Mouse (Mus musculus) gastrocnemius, postnatal 25 days (tissue): ENCODE data around the gene Dmrt1. TPM values are rescaled to one million over a fixed set of nuclear protein-coding genes. Genes with fewer than 3 reads are reported as not detected.

Source experiments
- DNase-seq: peaks from one replicate; pipeline ENCODE4 v3.0.0; 2022
- total RNA-seq, 2 experiments: library from RNA; stranded (reverse); gene quantifications; 1 replicate in 1 of 2; 2 replicates in 1 of 2; pipeline ENCODE4 v1.2.3; 2021

Dmrt1 gene
- total RNA-seq, 2 experiments from 2014 or later: not detected

DNA sequence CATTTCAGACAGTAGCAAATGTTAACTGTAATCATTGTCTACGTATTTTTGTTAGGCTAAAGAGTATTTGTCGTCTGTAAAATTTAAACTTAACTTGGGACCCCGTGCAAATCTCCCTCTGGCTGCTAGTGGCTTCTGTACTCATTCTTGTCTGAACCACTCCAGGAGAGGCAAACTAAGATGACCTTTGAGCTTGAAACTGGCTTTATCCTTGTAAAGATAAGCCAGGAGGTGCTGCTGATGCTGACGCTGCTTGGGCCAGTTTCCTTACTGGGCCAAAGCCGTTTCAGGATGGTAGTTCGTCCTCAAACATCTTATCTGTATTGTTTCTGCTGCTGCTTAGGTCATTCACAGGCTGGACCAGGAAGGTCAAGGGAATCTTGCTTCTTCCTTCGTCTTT is 64.4 kb downstream of the Dmrt1 start:
- DNase-seq: no peak

DNA sequence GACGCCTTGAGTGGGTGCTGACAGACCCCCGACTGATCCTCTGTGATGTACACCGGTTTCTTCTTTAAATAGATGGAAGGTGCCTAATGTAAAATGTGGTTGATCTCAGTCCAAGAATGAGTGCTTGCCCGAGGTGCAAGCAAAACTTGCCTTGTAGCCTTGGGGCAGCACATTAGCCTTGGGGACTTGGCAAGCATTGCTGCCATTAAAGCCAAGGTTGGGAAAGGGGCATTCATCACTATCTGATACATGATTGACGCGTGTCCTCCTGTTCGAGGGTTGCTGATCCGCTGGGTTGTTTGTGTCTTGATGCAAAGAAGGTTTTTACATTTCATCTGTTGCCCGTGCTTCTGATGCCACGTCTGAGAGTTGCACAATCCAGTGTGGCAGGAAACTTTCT is 69.0 kb downstream of the Dmrt1 start:
- no peak for DNase-seq

DNA sequence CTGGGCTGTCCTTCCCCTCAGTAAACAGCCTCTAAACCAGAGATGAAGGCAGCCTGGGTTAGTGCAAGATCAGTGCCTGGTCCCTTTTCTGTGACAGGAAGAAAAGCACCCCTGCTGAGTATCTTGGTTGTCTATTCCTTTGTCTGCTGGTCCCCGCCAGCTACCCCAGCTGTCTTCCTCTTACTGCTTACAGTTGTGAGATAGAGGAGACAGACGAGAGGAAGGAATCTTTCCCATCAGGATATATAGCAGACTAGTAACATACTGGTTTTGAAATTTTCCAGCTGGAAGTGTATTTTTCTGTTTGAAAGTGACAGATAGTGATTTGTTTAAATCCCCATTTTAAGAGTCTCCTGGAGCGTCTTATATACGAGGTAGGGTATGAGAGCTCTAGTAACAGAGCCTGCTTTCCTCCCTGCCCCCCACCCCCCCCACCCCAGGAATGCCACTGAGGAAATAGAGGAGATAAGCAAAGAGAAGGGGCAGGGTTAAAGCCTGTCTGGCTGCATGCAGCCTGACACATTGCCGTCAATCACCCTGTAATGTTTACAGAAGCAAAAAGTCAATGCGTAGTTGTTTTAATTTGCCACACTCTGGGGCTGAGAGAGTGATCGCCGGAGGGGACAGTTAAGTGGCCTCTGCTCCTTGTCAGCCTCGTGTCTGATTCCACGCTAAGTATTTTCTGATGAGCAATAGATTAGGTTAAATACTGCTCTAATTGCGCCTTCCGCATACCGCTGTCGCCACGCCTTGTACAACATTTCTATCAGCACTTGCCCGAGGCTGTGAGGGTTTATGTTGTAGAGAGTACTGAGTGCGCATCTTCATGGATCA is 69.8 kb downstream of the Dmrt1 start:
- DNase-seq: no peak

DNA sequence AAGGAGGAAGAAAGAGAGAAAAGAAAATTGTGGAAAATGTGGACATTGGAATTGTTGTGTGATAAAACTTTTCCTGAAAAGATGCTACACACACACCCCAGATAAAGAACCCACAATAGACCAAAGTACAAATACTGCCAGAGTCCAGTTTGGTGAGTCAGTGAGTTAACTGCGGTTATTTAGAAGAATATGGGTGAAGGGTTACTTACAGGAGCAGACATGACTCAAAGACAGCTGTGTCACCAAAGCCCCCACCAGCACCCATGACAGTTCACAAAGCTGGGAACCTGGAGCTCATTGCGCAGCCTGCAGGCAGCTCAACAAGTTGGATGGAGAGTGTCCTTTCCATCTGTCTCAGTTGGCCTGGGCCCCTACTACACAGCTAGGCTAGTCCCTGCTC is 72.9 kb downstream of the Dmrt1 start:
- DNase-seq: no peak

DNA sequence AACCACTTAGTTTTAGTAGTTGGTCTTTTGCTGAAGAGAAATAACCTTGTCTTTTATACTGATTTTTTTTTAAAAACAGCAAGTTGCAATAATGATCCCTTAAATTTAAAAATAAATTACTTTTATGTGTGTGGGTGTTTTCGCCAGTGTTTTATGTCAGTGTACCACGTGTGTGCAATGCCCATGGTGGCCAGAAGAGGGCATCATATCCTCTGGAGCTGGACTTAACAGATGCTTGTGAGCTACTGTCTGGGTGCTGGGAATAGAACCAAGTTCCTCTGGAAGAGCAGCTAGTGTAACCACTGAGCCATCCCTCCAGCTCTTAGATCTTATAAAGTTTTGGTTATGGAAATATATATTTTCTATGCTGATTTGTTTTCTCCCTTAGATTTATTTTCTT is 74.0 kb downstream of the Dmrt1 start:
- DNase-seq: no peak

DNA sequence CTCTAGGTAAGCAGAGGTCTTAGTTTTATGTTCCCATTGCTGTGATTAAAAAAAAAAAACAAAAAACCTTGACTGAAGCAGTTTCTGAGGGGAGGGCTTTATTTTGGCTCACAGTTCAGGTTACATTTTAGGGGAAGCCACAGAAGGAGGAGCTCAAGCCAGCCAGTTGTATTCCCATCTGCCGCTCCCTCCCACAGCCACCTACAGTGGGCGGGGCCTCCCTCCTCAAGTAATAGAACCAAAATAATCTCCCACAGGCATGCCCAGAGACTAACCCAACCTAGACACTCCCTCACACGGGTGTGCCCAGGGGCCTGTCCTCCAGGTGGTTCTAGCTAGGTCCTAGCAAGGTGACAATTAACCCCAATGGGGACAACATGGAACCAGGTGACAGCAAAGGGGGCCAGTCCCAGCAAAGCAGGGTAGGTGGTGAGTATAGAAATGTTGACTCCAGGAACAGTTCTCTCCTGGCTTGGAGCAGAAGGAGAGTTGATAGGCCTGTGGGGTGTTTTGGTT is 92.4 kb downstream of the Dmrt1 start:
- DNase-seq: no peak

DNA sequence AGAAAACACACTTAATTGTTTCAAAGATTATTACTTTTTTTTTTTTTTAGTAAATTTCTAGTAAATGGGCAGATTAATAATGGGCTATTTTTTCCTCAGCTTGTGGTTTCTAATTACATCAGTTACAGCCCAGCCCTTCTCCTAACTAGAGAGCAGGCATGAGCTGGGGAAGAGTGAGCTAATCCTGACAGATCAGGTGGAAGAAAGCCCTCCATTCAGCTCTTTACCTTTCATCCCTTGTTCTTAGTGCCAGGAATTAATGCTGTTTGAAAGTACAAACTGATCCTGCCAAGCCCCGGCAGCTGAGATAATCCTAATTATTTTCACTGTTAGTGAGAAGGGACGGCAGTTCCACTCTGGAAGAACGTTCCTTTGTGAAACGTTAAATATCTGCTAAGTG is 93.2 kb downstream of the Dmrt1 start:
- no peak for DNase-seq

DNA sequence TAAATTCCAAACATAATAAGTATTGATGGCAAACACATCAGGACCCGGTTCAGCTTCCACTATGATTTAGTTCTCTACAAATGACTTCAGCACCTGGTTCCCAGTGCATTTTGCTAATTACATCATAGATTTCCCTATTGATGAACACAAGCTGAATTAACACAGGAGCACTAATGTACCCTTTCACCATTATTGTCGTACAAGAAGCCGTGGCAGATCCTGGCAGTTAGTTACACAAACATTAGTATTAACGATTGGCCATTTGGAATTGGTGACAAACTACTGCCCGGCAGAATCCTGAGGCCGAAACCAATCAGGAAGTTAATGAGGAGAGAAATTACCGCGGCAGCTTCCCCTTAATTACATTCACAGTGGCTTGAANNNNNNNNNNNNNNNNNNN is 96.5 kb downstream of the Dmrt1 start:
- DNase-seq: no peak

DNA sequence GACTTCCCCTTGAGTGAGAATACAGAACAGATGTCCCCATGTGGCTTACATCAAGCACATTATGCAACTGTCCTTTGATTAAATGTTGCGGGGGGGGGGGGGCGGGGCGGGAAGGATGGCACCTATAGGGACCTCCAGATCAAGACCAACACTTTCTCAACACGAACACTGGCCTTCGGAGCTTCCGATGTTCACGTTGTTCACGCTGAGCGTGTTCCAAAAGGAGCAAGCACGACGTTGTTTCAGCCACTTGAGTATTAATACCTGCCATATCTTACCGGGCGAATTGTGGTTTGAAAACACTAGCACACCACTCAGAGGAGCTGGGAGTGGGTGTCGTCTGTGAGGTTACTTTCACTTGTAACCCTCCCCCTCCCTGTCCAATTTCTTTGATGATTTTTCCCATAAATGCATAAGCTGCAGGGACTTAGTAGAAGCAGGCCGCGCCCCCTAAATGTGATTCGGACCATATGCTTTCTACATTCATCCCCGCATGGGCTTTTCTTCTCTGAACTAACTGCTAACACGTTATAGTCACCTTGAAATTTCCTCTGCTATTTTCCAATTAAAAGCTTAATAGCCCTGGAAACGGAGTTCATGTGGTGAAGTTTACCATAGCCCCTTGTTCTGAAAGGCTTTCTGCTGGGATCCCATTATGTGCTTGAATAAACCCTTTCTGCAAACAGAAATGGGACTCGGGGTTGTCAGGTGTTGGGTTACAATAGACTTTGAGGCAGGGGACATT is 102.2 kb downstream of the Dmrt1 start:
- no peak for DNase-seq

DNA sequence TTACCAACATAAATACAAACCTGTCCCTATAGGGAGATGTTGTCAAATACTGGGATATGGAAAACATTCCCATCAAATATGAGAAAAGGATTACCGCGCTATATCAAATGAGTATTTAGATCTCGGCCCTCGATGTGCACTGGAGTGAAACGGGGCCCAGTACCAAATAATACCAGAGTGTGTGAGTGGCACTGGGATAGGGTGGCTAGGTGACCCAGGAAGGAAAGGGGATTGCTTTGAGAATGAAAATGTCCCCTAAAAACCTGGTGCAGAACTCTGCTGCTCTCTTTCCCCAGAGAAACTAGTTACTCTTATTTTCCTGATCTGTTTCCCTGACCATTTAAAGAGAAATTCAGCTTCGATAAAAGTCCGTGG is 102.8 kb downstream of the Dmrt1 start:
- no peak for DNase-seq

DNA sequence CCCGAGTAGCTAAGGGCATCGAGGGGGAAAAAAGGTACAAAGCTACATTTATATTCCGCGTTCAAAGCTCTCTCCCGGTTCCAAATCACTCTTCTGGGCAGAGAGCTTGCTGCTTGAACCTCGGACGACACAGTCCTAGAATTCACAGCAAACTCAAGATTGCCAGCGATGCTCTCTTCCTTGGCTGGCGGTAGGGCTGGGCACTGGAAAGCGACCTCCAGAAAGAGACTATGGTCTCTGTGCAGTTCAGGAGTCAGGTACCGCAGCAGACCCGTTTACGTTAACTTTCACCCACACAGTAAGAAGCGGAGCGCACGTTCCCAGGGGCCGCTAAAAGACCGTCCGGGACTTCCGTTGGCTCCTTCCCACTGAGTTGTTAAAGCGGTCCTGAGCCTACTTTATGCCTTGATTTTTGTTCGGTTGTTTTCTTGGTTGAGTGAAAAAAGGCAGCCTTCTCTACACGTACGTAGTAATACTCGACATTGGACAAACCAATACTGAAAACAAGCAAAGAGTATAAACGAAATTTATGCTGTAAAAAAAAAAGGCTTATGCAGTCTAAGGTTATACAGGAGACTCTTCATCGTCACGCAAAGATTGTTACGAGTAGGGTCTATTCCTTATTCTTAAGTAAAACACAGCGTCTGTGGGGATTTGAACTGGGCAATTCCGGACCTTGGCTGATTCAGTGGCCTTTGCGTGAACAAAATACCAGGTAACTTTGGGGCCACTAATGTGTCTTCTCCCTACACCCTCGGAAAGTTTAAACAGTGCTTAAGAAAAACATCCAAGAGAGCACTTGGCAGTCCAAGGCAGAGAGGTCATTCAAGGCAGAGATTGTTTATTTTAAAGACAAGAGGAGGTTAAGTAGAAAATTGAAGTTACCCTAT is 103.8 kb downstream of the Dmrt1 start:
- DNase-seq: no peak

DNA sequence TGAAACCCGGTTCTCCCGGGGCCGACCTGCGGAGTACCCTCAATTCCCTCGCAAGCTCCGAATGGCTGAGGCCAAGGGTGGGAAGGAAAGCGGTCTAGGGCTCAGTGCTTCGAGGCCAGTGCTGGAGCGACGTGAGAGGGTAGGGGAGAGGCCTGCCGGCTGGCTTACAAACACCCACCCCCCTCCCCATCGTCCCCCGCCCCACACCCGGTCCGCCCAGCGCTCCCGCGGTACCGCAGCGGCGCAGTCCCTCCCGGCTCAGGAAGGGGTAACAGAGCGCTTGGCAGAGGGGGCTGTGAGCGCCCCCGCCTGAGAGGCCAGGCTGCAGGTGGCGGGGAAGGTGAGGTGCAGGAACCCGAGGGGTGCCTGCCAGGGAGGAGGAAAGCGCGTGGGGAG is 104.6 kb downstream of the Dmrt1 start, which contains the start of gene Dmrt3:
TSS of gene Dmrt3 (plus strand) at position 287 of the 396 bp plus-strand sequence.
- DNase-seq: no peak

DNA sequence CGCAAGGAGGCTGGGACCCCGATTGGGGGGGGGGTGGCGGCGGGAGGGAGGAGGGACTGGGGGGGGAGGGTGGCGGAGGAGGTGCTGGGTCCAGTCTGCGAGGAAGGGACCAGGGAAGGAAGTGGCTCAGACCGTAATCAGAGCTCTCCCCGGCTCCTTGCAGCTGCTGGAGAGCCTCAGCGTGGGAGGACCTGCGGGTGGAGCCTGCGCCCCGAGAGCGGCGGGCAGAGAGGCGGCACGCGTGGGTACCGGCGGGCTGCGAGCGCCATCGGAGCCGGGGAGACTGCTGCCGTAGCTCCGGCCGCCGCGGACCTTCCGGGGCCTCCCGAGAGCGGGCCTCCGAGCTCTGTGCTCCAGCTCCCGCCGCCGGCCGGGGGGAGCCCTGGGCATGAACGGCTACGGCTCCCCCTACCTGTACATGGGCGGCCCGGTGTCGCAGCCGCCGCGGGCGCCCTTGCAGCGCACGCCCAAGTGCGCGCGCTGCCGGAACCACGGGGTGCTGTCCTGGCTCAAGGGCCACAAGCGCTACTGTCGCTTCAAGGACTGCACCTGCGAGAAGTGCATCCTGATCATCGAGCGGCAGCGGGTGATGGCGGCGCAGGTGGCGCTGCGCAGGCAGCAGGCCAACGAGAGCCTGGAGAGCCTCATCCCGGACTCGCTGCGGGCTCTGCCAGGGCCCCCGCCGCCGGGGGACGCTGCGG is 105.1 kb downstream of the Dmrt1 start:
- DNase-seq: no peak

DNA sequence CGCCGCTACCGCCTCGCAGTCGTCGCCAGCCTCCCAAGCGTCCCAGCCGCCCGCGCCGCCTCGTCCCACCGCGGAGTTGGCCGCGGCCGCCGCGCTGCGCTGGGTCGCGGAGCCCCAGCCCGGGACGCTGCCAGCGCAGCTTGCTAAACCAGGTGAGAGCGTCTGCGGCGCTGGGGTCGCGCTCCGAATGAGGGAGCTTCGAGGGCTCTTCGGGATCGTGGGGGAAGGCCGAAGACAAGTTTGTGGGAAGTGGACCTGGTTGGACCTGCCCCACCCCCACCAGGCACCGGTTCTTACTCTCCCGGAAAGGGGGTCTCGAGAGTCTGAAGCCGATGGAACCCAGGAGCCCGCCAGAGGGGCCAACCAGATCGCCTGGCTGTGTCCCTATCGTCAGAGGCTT is 105.7 kb downstream of the Dmrt1 start:
- no peak for DNase-seq

DNA sequence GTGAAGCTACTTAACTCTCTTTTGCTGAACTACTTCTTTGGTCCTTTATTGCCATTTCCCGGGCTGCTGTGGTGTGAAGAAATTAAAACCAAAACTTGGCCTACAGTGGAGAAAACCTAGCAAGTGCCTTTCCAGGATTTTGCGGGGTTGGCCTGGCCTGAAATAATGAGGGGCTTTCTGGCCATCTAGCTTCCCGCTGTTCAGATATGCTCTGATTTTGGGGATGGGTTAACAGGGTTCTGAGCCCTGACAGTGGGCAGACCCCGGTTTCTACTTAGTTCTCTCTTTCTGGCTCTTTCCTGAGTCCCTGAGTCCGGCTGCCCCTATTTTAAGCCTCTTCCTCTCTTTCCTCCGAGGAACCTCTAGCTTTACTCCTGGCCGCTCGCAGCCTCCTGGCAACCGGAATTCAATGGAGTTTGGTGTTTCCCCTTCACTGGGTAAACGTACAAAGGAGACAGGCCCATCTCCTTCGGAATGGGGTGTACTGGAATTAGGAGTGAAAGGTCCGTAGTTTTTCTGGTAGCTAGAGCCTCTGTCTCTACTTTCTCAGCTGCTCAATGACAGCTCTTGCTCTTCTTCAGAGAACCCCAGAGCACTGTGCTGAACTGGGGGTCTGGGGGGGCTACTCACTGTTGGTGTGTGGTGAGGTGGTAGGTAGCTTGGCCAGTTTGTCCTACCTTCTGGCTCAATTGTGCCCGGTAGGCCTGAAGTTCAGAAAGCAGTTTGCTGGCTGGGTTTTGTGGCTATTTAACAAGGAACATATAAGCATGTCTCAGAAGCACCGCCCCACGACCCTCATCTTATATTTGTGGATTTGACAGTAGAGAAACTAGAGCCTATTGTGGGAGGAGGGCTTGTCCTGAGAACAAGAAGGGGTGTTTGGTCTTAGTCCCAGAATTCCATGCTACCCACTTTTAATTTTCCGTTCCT is 106.7 kb downstream of the Dmrt1 start:
- DNase-seq: no peak

DNA sequence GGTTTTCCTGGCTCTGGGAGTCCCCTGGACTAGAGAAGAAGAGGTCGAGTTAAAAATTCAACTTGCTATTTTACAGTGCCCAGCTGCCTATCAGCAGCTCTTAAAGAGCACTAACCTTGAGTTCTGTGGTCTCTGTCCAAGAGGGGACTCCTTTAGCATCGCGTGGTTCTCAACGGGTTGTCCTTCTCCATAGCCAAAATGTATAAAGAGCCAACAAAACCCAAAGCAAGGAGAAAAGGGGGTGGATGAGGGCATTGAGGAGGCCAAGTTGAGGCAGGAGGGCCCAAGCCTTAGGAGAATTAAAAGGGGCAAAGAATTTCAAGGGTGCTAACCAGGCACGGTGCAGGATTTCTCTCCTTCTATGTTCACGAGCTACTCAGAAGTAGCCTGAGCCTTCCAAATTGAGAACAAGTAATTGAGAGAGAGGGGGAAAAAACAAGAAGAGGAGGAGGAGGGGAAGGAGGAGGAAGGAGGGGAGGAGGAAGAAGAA is 107.4 kb downstream of the Dmrt1 start:
- no peak for DNase-seq

DNA sequence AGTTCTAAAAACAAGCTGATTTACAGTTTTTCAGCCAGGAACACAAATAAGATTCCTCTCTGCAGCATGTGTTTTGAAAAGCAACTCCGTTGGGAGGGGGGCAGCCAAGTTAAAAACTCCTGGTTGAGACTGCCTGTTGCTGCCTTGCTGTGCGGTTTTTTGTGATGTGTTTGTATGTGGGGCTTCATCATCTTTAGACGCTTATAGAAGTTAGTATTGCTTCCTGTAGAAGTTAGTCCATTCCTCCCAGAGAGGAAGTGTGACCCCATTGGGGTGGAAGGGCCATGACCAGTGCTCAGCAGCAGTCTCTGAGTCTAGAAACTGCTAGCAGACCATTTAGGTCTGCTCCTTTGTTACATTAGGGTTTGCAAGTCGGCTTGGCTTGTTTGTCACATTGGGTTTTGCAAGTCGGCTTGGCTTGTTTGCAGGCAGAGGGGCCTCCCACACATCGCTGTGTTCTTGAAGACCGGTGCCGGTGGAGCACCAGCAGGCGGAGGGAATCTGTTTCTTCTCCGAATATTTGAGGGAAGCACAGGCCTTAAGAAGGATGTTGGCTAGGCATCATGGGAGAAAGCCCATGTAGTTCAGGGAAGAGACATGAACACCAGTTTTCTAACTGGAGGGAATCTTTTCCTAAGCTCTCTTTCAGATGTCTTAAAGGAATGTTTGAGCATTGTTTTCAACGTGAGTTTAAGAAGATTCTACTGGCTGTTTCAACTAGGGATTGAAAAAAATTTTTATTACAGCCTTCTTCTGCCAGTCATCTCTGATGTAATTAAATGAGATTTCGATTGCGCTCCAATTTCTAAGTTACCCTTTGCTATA is 108.3 kb downstream of the Dmrt1 start:
- no peak for DNase-seq

DNA sequence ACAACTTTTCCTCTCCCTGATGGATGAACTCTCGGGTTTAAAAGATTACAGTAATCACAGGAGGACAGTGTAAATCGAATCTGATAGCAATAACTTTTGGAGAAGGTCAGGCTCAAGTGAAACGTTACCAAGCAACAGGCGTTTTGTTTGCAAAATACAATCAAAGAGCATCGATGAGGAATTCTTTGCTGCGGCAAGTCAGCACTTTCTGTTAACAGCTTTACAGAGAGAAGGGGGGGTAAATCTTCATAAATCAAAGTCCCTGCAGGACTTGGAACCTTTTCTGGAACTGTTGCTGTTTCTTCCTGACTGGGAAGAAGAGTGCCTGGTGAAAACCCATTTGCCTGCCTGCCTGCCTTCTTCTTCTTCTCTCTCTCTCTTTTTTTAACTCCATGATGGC is 110.5 kb downstream of the Dmrt1 start:
- no peak for DNase-seq
